Mouse (Mus musculus): Measurements from ENCODE around the gene Cpd. TPM values are rescaled to one million over a fixed set of nuclear protein-coding genes. Genes with fewer than 3 reads are reported as not detected.

Gene Cpd
- total and polyA plus RNA-seq, 2 experiments from 2014 or later = 5.7 to 34.7 TPM

DNA sequence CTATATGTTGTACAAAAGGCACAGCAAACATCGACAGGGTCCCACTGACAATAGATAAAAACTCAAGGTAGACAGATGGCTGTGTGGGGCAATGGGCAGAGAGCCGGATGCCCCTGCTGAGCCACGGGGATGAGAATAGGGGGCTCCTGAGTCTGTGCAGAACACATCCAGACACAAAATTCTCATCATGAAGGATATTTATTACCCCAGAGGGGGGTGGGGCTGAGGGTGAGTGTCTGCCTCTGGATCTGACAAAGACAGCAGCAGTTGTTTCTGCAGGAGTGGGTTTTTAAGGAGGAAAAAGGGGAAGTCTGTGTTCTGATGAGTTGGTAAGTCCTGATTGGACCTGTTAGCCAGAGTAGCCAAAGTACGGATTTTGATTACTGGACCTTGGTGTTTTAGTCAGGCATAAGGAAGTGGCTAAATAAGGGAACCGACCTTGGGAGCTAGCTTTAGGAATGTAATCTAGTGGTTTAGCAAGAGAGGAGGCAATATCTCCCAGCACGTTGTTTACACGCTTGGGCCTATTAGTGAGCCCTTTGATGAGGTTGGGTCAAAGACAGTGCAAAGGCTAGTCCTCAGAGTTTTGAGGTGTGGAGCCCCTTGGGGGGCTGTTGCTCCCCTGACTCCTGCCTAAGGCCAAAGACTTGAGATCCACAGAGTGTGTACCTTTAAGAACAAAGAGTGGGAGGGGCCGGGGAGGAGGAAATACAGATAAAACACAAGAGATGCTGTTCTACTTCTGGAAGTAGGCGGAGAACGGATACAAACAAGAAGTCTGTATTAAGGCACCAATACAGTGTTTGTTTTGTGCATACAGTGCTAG, 42.7 kb upstream of the Cpd start:
- H3K4me1 ChIP-seq (ENCODE audit: insufficient read depth, low read length) = no peaks in the 10 kb centered on the region
- 0 out of 2 replicates have a peak, but pooled peaks have one; percentile 35 for ATAC-seq
- WGBS = 73% methylated on average over 10 of the region's 10 CpGs
- no peak overlapping the region for H3K4me2 ChIP-seq (ENCODE audit: low read depth, low read length)
- TF ChIP-seq CTCF (IDR thresholded peaks at IDR 0.05; ENCODE audit: low read depth) = no peak
- H3K36me3 ChIP-seq (ENCODE audit: insufficient read depth, low read length) = no peaks in the 10 kb centered on the region
- peak overlapping the region; percentile 22; the same call in 1 of the 2 replicates for H3K27ac ChIP-seq
- no peak for DNase-seq (ENCODE audit: low spot score)
- no peaks in the 10 kb centered on the region for H3K9me3 ChIP-seq (ENCODE audit: low read length)
- no peaks in the 10 kb centered on the region for H3K27me3 ChIP-seq (ENCODE audit: insufficient read depth, low read length)
- no peak overlapping the region for H3K9ac ChIP-seq (replicated peaks; ENCODE audit: low read length)
- no peak overlapping the region for H3K4me3 ChIP-seq (ENCODE audit: low read length)

DNA sequence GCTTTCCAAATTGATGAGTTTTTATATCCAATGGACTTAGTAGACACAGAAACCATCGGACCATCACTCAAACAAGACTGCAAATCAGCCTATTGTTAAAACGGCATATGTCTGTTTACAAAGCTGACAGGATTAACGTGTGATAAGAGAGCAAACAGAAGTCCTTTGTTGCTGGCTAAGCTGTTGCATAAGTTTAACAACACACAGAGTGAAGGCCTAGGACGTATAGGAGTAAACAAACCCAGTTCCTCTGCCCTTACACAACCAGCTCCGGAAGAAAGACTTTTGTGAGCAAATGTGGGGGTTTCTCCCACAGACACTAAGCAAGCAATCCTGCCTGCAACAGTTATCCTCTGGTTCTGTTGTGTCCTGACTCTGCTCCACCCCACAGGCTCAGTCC, 37.6 kb upstream of the Cpd start:
- Histone ChIP-seq H3K36me3 (ENCODE audit: insufficient read depth, low read length) (no peaks in the 10 kb centered on the region), H3K27me3 (ENCODE audit: insufficient read depth, low read length) (no peaks in the 10 kb centered on the region), H3K27ac (no peak overlapping the region), H3K4me2 (ENCODE audit: low read depth, low read length) (no peak overlapping the region), H3K4me3 (ENCODE audit: low read length) (no peak overlapping the region), H3K4me1 (ENCODE audit: insufficient read depth, low read length) (no peaks in the 10 kb centered on the region), H3K9me3 (ENCODE audit: low read length) (no peaks in the 10 kb centered on the region), H3K9ac (replicated peaks; ENCODE audit: low read length) (no peak overlapping the region)
- no peak for TF ChIP-seq CTCF (IDR thresholded peaks at IDR 0.05; ENCODE audit: low read depth)
- DNase-seq (ENCODE audit: low spot score) = no peak
- no peak for ATAC-seq
- WGBS = 45% methylated on average over 5 of the region's 5 CpGs

DNA sequence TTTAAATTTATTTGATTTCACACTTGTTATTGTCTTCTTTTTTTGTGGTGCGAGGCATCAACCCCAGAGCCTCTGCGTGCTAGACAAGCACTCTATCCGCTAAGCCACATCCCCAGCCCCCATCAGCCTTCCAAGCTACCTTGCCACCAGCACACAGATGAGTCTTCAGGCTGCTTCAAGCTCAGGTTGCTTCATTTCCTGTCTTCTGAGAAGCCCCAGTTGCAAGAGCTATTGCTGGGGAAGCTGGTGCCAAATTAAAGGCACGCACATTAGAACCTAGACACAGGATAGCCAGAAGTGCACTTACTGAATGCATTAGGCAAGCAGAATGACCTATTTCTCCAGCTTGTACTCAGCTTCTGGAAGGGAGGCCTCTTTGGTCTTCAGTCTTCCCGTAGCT, 33.0 kb upstream of the Cpd start:
- ATAC-seq = no peak
- H3K9me3 ChIP-seq (ENCODE audit: low read length) = no peaks in the 10 kb centered on the region
- H3K4me2 ChIP-seq (ENCODE audit: low read depth, low read length) = no peak overlapping the region
- no peaks in the 10 kb centered on the region for H3K36me3 ChIP-seq (ENCODE audit: insufficient read depth, low read length)
- H3K9ac ChIP-seq (replicated peaks; ENCODE audit: low read length) = no peak overlapping the region
- DNase-seq (ENCODE audit: low spot score) = no peak
- WGBS = 81% methylated on average over 5 of the region's 5 CpGs
- H3K4me3 ChIP-seq (ENCODE audit: low read length) = no peak overlapping the region
- no peaks in the 10 kb centered on the region for H3K4me1 ChIP-seq (ENCODE audit: insufficient read depth, low read length)
- no peaks in the 10 kb centered on the region for H3K27me3 ChIP-seq (ENCODE audit: insufficient read depth, low read length)
- H3K27ac ChIP-seq = no peak overlapping the region
- no peak for TF ChIP-seq CTCF (IDR thresholded peaks at IDR 0.05; ENCODE audit: low read depth)

DNA sequence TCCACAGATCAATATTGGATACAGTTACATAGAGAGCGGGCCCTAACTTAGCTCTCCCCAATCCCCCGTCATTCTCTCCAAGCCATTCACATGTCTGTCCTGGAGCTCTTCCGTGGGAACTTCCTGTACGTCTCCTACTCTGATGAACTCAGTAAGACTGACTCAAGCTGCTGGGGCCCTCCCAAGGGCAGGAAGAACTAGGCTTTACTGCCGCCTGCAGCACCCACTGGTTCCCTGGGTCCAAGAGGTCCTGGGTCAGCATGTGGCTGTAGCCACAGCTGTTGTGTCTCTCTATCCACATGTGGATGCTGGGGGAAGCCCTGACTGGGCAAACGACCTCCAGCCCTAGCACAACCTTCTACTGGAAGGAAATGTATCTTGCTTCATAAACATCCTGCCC, 27.9 kb upstream of the Cpd start:
- DNase-seq (ENCODE audit: low spot score) (no peak), ATAC-seq (no peak)
- Histone ChIP-seq H3K9me3 (ENCODE audit: low read length) (no peaks in the 10 kb centered on the region), H3K9ac (replicated peaks; ENCODE audit: low read length) (no peak overlapping the region), H3K4me1 (ENCODE audit: insufficient read depth, low read length) (no peaks in the 10 kb centered on the region), H3K4me2 (ENCODE audit: low read depth, low read length) (no peak overlapping the region), H3K36me3 (ENCODE audit: insufficient read depth, low read length) (no peaks in the 10 kb centered on the region), H3K4me3 (ENCODE audit: low read length) (no peak overlapping the region), H3K27ac (no peak overlapping the region), H3K27me3 (ENCODE audit: insufficient read depth, low read length) (no peaks in the 10 kb centered on the region)
- 74% methylated on average over 6 of the region's 6 CpGs for WGBS
- TF ChIP-seq CTCF (IDR thresholded peaks at IDR 0.05; ENCODE audit: low read depth) = no peak

DNA sequence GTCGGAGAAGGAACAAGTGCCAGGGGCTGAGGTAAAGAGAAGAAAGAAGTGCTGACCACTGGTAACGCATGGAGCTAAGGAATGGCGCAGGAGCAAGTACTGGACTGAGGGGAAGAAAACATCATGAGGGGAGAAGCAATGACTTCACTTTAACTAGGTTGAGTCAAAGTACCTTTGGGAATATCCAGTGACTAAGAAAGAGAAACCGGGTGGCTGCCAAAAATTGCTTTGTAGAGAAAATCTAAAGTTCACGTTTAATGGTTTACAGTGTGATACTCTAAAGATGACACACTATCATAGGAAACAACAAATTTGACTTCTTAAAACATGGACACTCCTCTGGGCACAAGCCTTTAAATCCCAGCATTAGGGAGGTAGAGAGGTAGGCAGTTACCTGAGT, 27.0 kb upstream of the Cpd start:
- Histone ChIP-seq H3K27me3 (ENCODE audit: insufficient read depth, low read length) (no peaks in the 10 kb centered on the region), H3K9me3 (ENCODE audit: low read length) (no peaks in the 10 kb centered on the region), H3K4me3 (ENCODE audit: low read length) (no peak overlapping the region), H3K4me1 (ENCODE audit: insufficient read depth, low read length) (no peaks in the 10 kb centered on the region), H3K4me2 (ENCODE audit: low read depth, low read length) (no peak overlapping the region), H3K36me3 (ENCODE audit: insufficient read depth, low read length) (no peaks in the 10 kb centered on the region), H3K9ac (replicated peaks; ENCODE audit: low read length) (no peak overlapping the region), H3K27ac (no peak overlapping the region)
- ATAC-seq = no peak
- TF ChIP-seq CTCF (IDR thresholded peaks at IDR 0.05; ENCODE audit: low read depth) = no peak
- no peak for DNase-seq (ENCODE audit: low spot score)
- 90% methylated on average over 5 of the region's 5 CpGs for WGBS

DNA sequence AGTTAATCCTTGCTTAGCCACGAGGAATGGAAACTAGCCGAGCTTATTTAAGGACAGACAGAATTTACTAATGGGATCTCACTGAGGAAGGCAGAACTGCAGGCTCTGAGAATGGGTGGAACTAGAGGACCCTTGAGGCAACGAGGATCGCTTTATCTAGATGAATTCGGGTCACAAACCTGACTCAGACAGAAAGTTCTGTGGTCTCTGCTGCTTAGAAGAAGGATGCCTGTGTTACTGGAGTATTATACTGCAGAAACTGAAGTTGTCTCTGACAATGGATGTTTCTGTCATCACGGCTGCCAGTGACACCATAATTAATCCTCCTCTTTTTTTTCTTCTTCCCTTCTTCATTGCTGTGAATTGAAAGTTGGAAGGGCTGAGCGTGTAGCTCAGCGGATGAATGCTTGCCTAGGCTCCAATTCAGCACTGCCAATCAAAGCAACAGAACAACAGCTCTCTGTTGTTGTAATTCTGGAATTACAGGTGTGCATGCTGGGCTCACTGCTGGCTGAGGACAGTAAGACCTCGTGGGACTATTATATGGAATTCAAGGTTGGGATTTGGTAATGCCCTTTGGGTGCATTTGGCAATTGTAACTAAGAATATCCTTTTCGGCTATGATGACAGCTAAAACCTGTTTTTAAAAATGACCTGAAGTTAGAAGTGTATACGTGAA, 25.9 kb upstream of the Cpd start:
- H3K4me1 ChIP-seq (ENCODE audit: insufficient read depth, low read length) = no peaks in the 10 kb centered on the region
- no peak overlapping the region for H3K9ac ChIP-seq (replicated peaks; ENCODE audit: low read length)
- H3K27ac ChIP-seq = no peak overlapping the region
- 52% methylated on average over 11 of the region's 11 CpGs for WGBS
- no peaks in the 10 kb centered on the region for H3K27me3 ChIP-seq (ENCODE audit: insufficient read depth, low read length)
- H3K4me3 ChIP-seq (ENCODE audit: low read length) = no peak overlapping the region
- no peak for DNase-seq (ENCODE audit: low spot score)
- H3K4me2 ChIP-seq (ENCODE audit: low read depth, low read length) = no peak overlapping the region
- no peak for ATAC-seq
- no peaks in the 10 kb centered on the region for H3K36me3 ChIP-seq (ENCODE audit: insufficient read depth, low read length)
- no peak for TF ChIP-seq CTCF (IDR thresholded peaks at IDR 0.05; ENCODE audit: low read depth)
- H3K9me3 ChIP-seq (ENCODE audit: low read length) = no peaks in the 10 kb centered on the region

DNA sequence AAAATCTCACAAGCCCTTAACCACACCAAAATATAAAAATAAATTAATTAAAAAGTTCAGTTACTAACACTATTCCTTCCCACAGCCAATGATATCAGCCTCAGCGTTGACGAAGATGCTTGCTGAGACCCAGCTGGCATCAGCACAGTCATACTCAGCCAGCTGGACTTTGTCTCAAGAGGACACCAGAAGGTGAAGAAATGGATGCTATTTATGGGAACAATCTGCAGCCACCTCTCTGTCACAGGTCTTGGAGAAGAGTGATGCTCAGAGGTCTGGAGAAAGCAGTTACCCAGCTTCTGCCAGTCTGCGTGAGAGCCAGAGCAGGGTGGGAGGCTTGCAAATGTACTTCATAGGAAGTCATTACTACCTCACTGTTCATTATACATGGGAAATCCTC, 14.4 kb upstream of the Cpd start:
- H3K27ac ChIP-seq = no peak overlapping the region
- no peaks in the 10 kb centered on the region for H3K4me1 ChIP-seq (ENCODE audit: insufficient read depth, low read length)
- 88% methylated on average over 3 of the region's 3 CpGs for WGBS
- no peaks in the 10 kb centered on the region for H3K36me3 ChIP-seq (ENCODE audit: insufficient read depth, low read length)
- H3K4me2 ChIP-seq (ENCODE audit: low read depth, low read length) = no peak overlapping the region
- no peak overlapping the region for H3K9ac ChIP-seq (replicated peaks; ENCODE audit: low read length)
- H3K9me3 ChIP-seq (ENCODE audit: low read length) = no peaks in the 10 kb centered on the region
- DNase-seq (ENCODE audit: low spot score) = no peak
- no peak for ATAC-seq
- H3K27me3 ChIP-seq (ENCODE audit: insufficient read depth, low read length) = no peaks in the 10 kb centered on the region
- no peak for TF ChIP-seq CTCF (IDR thresholded peaks at IDR 0.05; ENCODE audit: low read depth)
- no peak overlapping the region for H3K4me3 ChIP-seq (ENCODE audit: low read length)
